Mouse (Mus musculus) bone marrow macrophage, adult 2 months (primary cell): ENCODE results near the gene Gm21961.

ENCODE experiments used
- CTCF ChIP-seq: IDR thresholded peaks from 2 replicates; pipeline ENCODE4 v1.5.1; 2012; ENCODE audit warnings: low read depth, mild to moderate bottlenecking, low read length, moderate library complexity
- POLR2A ChIP-seq: IDR thresholded peaks from 2 replicates; pipeline ENCODE4 v1.6.1; 2012; ENCODE audit warnings: mild to moderate bottlenecking, low read depth, low read length, borderline replicate concordance

DNA sequence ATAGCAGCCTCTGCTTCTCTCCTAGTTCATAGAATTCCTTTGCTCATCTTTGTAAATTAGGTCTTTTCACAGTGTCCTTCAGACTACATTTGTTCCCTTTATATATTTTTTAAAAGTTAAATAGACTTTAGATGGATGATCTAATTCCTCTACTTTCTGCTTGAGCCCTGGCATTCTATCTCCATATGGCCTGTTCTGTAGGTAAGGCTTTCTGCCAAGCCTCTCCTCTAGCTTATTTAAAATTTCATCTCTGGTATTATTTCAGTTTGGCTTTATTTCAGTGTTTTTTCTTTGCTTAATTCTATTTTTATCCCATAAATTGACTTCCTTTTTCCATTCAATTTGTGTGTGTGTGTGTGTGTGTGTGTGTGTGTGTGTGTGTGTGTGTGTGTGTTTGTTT lies 8.5 kb downstream of the Gm21961 start:
- TF ChIP-seq CTCF (no peak), POLR2A (no peak)
